Mouse (Mus musculus): Measurements from ENCODE around the gene Ubtf.

- peak; percentile 57 for TF ChIP-seq CTCF (IDR thresholded peaks at IDR 0.05)
- TF ChIP-seq POLR2A (IDR thresholded peaks at IDR 0.05; ENCODE audit: insufficient read depth, low read depth, low read length) = no peak
- no peak for TF ChIP-seq EP300 (IDR thresholded peaks at IDR 0.05; ENCODE audit: insufficient read depth, low read depth, low read length)
These were observed 2.1 kb downstream of the Ubtf start for GRCm38 (mm10) chr11:102317298-102317900.
